Mouse (Mus musculus): ENCODE data around the gene Prpsap1. TPM values are rescaled to one million over a fixed set of nuclear protein-coding genes. Genes with fewer than 3 reads are reported as not detected.
"Not testable (repeated sequence)": the region's sequence is repeated elsewhere in the genome, so short reads cannot be mapped to it uniquely, and the experiment has no call there.

Gene Prpsap1
- total RNA-seq, 2 experiments from 2014 or later, result 107 TPM

- intact Hi-C loops (cut with DNase I), result no loop called here
Observed at GRCm38 (mm10) chr11:116432127-116432526, 61.9 kb downstream of the Prpsap1 start.

DNA sequence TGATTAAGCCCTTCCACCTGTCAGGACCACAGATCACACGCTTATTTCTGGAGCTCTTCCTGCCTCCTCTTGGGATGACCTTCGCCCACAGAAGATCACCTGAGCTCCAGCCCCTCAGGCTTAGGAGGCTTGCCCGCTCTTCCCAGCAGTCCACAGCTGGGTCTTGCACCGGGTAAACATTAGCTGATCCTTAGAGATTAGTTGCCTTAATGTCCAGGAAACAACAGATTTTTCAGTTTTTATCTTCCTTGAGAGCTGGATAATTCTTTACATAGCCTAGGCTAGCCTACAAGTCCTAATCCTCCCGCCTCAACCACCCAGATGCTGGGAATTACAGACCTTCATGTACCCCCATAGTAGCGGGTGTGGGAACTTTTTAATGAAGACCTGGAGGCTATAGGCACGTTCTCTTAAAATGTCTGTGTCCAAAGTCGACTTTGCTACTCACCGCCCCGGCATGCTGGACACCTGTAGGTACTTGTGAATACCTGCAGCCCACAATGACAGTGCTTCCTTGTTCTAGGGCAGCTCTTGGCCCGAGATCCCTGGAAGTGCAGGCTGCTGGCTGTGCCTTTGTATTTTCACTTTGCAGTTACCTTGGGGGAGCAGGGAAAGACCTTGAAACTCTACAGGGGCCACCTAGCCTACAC lies 62.4 kb downstream of the Prpsap1 start:
- intact Hi-C loops (cut with DNase I), result no loop called here
- DNase-seq, result no peak

More at GRCm38 (mm10) chr11:116432127-116432526, 61.9 kb downstream of the Prpsap1 start:
- DNase-seq, result no peak

- intact Hi-C loops (cut with DNase I), result no loop called here
- DNase-seq, result no peak
Observed at GRCm38 (mm10) chr11:116430723-116431427, 63.1 kb downstream of the Prpsap1 start.

DNA sequence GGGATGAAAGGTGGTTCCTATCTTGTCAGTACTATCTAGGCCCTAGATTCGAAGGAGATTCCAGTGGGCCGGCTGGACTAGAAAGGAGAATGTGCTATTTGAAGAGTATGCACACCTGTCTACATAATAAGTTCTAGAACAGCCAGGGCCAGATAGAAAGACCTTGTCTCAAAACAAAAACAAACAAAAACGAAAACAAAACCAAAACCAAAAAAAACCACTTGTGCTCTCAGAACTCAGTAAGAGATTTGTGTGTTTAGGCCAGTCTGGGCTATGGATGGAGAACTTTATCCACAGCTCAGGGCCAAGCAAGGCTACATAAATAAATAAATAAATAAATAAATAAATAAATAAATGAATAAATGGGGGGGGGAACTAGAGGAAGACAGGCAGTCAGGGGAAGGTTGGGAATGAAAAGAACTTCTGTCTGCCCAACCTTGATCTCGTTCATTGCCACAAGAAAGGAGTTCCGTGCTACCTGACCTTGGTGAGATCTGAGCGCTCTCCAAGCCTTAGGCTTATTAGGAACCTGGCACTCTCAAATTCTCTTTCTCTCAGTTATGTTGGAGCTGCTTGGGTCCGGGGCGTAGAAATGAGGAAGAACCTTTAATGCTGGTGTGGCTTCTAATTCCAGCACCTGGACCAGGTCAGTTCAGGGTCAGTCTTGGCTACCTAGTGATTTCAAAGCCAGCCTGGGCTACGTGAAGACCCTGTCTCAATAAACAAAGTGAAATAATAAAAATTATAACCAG lies 64.0 kb downstream of the Prpsap1 start:
- DNase-seq, result no peak
- intact Hi-C loops (cut with DNase I), result no loop called here

DNA sequence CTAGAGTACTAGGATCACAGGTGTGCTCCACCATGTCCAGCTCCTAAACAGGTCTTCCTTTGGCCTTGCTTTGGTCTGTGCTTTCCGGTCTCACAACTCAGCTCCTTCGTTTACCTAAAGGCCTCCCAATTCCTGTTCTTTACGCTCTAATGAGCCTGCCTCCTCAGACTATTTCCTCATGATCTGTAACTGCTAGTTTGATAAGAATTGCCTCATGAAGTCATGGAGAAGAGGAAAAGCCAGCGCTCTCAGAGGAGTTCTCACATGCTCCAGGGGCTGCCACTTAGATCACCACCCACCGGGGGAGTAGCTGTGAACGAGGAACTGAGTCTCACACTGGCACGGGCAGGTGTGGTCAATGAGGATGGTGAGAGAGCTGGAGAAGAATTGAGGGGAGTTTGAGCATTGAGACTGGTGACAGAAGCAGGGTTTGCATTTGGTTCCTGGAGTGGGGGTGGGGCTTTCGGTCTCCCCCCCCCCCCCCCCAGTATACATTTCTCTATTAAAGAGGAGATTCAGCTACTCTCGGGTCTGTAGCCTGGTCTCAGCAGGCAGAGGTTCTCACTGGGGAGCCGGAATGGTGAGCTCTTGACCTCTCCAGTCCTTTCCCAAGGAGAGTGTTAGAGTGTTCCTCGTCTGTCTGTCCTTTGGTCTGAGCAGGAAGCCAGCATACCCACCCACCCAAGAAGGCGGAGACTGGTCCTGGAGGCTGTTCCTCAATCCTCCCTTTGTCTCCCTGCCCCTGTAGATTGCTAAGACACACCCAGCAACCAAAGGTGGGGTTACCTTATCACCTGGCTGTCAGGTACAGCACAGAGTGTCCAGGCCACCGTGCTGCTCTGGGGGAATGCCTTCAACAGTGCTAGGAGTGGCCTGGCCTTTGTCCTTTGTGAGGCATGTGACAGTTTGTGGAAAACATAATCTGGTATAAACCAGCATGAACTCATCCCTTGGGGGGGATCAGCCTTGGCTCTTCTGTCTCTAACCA lies 64.8 kb downstream of the Prpsap1 start:
- no peak for DNase-seq

GRCm38 (mm10) chr11:116426852-116427575 lies 67.0 kb downstream of the Prpsap1 start:
- DNase-seq, result no peak
- intact Hi-C loops (cut with DNase I), result no loop called here

More for the DNA sequence above, 64.8 kb downstream of the Prpsap1 start:
- intact Hi-C loops (cut with DNase I), result no loop called here

- intact Hi-C loops (cut with DNase I); DNase-seq: not testable (repeated sequence)
Observed at GRCm38 (mm10) chr11:116426328-116426727, 67.7 kb downstream of the Prpsap1 start.

GRCm38 (mm10) chr11:116424621-116425407 lies 69.2 kb downstream of the Prpsap1 start:
- no peak for DNase-seq
- intact Hi-C loops (cut with DNase I), result no loop called here

GRCm38 (mm10) chr11:116423782-116424620 lies 70.0 kb downstream of the Prpsap1 start:
- intact Hi-C loops (cut with DNase I), result no loop called here
- DNase-seq, result no peak

- DNase-seq, result no peak
- intact Hi-C loops (cut with DNase I), result no loop called here
Observed at GRCm38 (mm10) chr11:116423214-116423613, 70.8 kb downstream of the Prpsap1 start.

DNA sequence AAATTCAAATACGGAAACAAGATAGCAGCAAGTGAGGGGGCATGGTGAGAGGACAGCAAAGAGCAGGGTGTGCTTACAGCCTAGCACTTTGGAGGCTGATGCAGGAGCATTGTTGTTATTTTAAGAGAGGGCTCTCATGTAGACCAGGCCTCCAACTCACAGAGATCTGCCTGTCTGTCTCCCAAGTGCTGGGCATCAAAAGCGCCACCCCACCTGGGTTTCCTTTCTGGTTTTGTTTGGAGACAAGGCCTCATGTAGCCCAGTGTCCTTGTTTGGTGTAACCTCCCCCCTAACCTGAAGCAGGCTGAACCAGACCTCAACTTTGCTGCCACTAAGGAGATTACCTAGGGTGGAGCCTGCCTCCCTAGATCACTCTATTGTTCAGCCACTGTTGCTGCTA lies 71.4 kb downstream of the Prpsap1 start:
- DNase-seq, result no peak

DNA sequence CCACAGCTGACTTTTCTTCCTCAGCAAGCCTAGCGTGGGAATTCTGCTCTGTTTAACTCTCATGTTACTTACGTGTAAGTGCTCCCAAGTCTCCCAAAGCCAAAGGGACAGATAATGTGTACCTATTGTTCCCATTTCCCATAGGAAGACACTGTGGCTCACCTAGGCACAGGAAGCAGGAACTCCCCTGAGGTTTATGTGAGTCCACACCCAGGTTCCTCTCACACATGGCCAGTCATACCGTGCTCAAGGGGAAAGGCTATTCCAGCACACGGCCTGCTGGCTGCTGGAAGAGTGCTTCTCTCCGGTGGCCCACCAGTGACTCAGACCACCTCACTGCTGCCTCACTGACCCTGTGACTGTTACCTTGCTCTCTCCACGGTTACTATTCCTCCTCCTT lies 72.9 kb downstream of the Prpsap1 start:
- intact Hi-C loops (cut with DNase I), result no loop called here
- no peak for DNase-seq

More for the DNA sequence above, 71.4 kb downstream of the Prpsap1 start:
- intact Hi-C loops (cut with DNase I), result no loop called here

Other genes with a start within 250 kb of the Prpsap1 start
- gene Srp68, start 220.0 kb downstream of the Prpsap1 start, total RNA-seq (2021), result 10 to 100 TPM; 53.2 to 57.1 TPM
- gene Galr2, start 213.3 kb downstream of the Prpsap1 start, total RNA-seq (2021), result under 1 TPM; 0.18 to 0.20 TPM
- gene Exoc7, start 187.0 kb downstream of the Prpsap1 start, total RNA-seq (2021), result 100 to 1,000 TPM; 112 to 117 TPM
- 1 to 10 TPM; 6.6 to 9.3 TPM for gene Foxj1, start 158.8 kb downstream of the Prpsap1 start, total RNA-seq (2021)
- 100 to 1,000 TPM; 187 to 192 TPM for gene Rnf157, start 81.2 kb downstream of the Prpsap1 start, total RNA-seq (2021)
- gene Ubald2, start 60.1 kb downstream of the Prpsap1 start, total RNA-seq (2021), result 10 to 100 TPM; 43.3 to 45.8 TPM
- gene Qrich2, start 28.0 kb downstream of the Prpsap1 start, total RNA-seq (2021), result under 1 TPM in 1 of 2 experiments, not detected in 1; 0.08 TPM
- gene Sphk1, start 36.7 kb upstream of the Prpsap1 start, total RNA-seq (2021), result 1 to 10 TPM; 4.8 to 6.7 TPM
- 100 to 1,000 TPM; 115 to 128 TPM for gene Ube2o, start 87.2 kb upstream of the Prpsap1 start, total RNA-seq (2021)
- under 1 TPM; 0.52 to 0.96 TPM for gene Aanat, start 92.2 kb upstream of the Prpsap1 start, total RNA-seq (2021)
- gene Rhbdf2, start 132.8 kb upstream of the Prpsap1 start, total RNA-seq (2021), result 1 to 10 TPM in 1 of 2 experiments, under 1 TPM in 1; 0.90 to 1.5 TPM
- gene Prcd, start 159.3 kb upstream of the Prpsap1 start, total RNA-seq (2021), result 1 to 10 TPM in 1 of 2 experiments, under 1 TPM in 1; 0.98 to 2.2 TPM
- gene Cygb, start 160.1 kb upstream of the Prpsap1 start, total RNA-seq (2021), result 10 to 100 TPM; 17.1 to 20.6 TPM